Mouse (Mus musculus): ENCODE data around the gene Eaf2.
"Not testable (repeated sequence)": the region's sequence is repeated elsewhere in the genome, so short reads cannot be mapped to it uniquely, and the experiment has no call there.

Gene Eaf2

DNA sequence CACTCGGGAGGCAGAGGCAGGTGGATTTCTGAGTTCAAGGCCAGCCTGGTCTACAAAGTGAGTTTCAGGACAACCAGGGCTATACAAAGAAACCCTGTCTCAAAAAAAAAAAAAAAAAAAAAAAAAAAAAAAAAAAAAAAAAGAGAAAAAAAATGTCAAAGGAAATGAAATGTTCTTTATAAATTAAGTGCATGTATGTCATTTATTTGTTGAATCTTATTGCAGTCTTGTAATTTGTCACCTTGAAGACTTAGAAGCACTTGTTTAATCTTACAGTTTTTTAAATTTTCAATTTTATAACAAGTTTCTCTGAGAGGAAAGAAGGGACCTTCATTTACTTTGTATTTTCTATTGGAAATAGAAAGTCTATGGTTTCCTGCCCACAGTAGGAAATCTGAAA lies 27.9 kb downstream of the Eaf2 start:
- not testable (repeated sequence) for DNase-seq (ENCODE audit: low read depth, low spot score)

DNA sequence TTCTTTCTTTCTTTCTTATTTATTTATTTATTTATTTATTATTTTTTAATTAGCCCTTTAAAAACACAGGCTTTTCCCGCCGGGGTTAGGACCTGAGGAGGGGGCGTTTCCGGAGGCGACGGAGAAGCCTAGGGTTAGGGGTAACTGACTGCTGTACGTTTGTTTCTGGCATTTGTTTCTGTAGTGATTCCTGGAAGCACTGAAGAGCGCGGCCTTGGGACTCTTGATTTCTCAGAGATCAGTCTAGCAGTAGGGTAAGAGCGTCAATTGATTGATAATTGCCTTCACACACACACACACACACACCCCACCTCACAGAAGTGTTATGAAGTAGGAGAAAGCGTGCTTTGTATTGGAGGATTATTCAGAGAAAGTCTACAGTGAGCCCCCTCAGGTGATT lies 46.0 kb downstream of the Eaf2 start:
- DNase-seq (ENCODE audit: low read depth, low spot score), result no peak

GRCm38 (mm10) chr16:36828054-36828786 lies 46.6 kb downstream of the Eaf2 start, which contains the start of gene Iqcb1:
Gene Iqcb1, plus strand, starts transcription at chr16:36828385.
- DNase-seq (ENCODE audit: low read depth, low spot score), result peak; percentile 72

DNA sequence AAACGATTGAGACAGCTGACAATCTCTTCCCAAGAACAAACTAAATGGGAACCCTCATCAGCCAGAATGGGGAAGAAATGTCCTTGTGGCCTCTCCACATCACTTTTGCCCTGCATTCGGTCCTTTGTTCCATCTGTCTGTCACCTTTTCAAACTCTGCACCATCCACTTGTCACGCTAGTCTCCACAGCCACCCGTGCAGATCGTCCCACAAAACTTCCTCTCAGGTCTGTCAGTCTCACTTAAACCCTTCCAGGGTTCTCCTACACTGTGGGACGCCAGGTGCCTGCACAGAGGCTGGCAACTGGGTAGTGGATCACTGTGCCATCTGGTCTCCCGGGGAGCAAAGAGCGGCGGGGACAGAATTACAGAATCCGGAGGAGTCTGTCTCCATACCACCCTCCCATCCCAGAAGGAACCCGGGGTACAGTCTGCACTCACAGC lies 47.2 kb downstream of the Eaf2 start:
- DNase-seq (ENCODE audit: low read depth, low spot score), result no peak

GRCm38 (mm10) chr16:36821474-36821873 lies 53.3 kb downstream of the Eaf2 start:
- peak; percentile 43 for DNase-seq (ENCODE audit: low read depth, low spot score)

- DNase-seq (ENCODE audit: low read depth, low spot score), result no peak
Measured at GRCm38 (mm10) chr16:36820747-36821146, 54.1 kb downstream of the Eaf2 start.

DNA sequence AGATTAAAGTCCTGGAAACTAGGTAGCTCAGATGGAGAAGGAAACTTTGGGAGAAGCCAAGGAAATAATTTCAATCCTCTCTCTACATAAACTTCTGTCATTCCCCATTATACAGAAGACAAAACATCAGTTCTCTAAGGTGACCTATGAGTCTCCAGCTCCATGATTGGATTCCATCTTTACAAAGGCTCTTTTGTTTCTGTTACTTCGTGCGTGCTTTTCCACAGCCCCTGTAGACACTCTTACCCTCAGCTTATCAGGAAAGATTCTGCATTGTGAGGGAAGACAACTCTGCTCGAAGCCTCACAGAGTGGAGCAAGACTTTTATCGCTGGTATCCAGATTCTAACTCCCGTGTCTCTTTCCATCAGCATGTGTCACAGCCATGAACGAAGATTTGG lies 54.8 kb downstream of the Eaf2 start:
- no peak for DNase-seq (ENCODE audit: low read depth, low spot score)

DNA sequence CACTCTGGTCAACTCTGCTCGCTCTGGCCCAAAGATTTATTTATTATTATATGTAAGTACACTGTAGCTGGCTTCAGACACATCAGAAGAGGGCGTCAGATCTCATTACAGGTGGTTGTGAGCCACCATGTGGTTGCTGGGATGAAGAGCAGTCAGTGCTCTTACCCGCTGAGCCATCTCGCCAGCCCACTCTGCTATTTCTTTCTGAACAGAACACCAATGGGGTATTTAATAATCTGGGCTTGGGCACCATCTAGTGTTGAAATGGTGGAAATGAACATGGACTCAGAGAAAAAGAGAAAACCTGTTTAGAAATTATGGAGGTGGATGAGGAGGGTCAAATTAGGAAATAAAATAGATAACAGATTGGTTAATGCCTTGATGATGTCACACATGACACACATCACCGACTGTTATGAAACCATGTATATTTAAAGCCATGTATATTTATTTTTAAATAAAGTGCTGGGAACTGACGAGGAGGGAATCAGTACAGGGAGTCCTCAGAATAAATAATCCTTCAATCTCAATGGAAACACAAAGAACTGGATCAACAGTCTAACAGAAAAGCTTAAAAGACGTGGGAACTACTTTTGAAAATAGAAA lies 57.4 kb downstream of the Eaf2 start:
- DNase-seq (ENCODE audit: low read depth, low spot score), result peak; percentile 80

DNA sequence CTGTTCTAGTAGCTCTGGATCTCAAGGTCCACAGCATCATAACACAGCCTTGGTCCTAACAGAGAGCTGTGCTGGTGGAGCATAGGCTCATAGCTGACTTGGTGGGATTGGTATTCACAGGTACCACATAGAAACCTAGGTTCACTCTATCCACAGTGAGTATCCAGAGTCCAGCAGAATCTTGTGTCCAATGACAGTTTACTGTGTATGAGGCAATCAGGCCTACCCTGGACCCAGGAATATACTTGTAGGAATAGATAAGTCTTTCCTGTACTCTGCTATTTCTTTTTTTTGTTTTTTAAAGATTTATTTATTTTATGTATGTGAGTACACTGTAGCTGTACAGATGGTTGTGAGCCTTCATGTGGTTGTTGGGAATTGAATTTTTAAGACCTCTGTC lies 57.9 kb downstream of the Eaf2 start:
- DNase-seq (ENCODE audit: low read depth, low spot score), result no peak

- no peak for DNase-seq (ENCODE audit: low read depth, low spot score)
Measured at GRCm38 (mm10) chr16:36813680-36814079, 61.1 kb downstream of the Eaf2 start.

- DNase-seq (ENCODE audit: low read depth, low spot score), result no peak
Measured at GRCm38 (mm10) chr16:36808616-36809015, 66.2 kb downstream of the Eaf2 start.

DNA sequence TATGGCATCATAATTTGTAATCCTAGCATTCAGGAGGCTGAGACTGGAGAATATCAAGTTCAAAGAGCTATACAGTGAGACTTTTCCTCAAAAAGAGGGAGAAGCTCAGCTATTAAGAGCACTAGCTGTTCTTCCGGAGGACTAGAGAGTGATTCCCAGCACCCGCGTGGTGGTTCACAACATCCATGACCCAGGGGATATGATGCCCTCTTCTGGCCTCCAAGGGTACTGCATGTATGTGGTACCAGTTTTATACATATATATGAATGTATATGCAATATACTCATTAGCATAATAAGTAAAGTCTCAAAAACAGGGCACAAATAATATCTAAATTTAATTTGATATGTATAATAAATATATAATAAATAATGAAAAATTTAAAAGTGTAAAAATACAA lies 72.4 kb downstream of the Eaf2 start:
- no peak for DNase-seq (ENCODE audit: low read depth, low spot score)

GRCm38 (mm10) chr16:36798334-36798733 lies 76.5 kb downstream of the Eaf2 start:
- DNase-seq (ENCODE audit: low read depth, low spot score), result no peak

DNA sequence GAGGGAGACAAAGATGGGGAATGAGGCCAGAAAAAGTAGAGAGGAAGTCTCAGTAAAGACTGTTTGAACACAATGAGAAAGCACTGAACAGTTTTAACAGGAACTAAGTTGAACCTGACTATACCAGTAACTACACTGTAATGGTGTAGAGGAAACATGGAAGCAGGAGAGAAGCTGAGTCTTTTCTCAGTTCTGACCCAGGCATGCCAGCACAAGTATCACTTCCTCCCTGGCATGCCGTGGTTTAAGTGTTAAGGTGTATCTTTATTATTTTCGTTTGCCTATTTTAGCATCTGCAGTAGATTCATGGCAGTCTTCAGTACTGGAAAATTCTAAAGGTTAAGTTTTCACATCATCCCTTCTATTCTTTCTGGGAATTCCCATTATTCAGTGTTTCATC lies 79.8 kb downstream of the Eaf2 start:
- DNase-seq (ENCODE audit: low read depth, low spot score), result no peak

GRCm38 (mm10) chr16:36790166-36790565 lies 84.6 kb downstream of the Eaf2 start:
- no peak for DNase-seq (ENCODE audit: low read depth, low spot score)

GRCm38 (mm10) chr16:36786466-36786865 lies 88.3 kb downstream of the Eaf2 start:
- no peak for DNase-seq (ENCODE audit: low read depth, low spot score)

DNA sequence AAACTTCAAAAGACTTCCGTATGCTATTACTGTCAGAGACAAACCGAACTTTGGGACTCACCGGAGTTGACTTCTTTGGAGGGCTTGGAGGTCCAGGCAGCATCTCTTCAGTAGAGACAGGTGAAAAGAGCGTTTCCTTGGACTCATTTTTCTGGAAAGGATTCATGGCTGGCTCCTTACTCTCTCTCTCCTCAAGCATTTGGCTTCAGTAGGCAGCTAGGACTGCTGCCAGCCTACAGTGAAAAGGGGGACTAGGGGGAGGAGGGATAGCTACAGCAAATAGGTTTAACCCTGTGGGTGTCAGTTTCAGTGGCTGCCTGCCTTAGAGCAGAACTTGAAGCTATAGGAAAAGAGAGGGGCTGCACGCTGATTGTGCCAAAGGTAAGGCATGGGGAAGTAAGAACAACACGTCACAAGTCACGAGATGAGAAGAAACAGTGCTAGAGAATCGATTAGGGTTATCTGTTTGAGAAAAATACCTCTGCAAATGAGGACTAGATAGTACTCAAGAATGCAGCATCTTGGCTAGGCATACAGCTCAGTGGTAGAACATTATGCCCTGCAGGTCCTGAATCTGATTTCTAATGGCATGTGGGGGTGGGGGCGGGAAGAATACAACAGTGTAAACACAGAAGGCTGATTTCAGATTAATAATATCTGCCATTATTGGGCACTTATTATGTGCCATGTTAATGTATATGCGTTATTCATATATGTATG lies 90.0 kb downstream of the Eaf2 start, which contains the start of gene Slc15a2:
Gene Slc15a2 (minus strand): TSS at position 369 of the 720 bp plus-strand sequence.
- DNase-seq (ENCODE audit: low read depth, low spot score), result no peak

DNA sequence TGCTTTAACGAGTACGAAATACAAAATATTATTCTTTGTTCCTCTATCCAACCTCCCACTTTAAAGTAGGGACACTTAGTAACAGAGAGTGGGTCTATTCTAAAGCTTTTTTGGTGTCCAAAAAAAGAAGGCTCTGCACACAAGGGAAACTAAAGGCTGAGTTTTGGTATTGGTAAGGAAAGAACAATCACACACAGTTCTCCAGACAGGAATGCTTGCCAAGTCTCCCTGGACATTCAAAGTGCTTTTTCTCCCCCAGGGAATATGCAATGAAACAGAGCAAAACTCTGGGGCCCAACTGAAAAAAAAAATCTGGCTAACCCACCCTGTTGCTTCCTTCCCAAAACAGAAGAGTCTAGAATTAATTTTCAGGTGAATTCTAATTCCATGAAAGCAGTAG lies 90.7 kb downstream of the Eaf2 start:
- no peak for DNase-seq (ENCODE audit: low read depth, low spot score)

DNA sequence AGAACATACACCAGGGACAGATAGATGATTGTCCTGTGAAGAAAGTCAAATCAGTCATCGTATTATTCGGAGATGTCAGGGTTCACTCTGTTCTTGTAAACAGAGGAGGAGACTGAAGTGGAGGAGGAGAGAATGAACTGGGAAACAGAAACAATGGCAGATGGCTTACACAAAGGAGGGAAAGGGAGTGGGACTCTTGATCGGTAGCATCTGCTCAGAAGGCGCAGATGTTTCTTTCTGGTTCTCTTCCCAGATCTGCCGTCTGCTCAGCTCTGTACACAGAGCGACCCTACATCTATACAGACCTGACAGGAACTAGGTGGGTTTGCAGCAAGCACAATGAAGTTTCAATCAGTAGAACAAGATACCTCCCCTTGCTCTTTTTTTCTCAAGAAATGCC lies 99.1 kb downstream of the Eaf2 start:
- no peak for DNase-seq (ENCODE audit: low read depth, low spot score)

DNA sequence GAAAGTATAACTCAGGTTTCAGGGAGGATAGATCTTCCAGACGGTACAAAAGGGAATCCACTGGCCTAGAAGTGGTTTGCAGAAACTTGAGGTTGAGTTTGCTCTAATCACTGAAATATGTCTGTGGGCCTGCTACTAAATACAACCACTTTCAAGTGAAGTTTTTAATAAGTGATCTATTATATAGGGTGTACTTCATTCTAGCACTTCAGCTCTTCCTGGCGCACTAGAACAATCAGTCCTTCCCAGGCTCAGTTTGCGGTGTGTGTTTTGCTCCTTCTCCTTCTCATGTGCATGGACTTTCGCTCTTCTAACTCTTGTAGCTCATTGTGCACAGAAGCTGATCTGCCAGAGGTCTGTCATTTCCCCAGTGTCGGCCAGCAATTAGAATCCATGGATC lies 101.8 kb downstream of the Eaf2 start:
- DNase-seq (ENCODE audit: low read depth, low spot score), result no peak

DNA sequence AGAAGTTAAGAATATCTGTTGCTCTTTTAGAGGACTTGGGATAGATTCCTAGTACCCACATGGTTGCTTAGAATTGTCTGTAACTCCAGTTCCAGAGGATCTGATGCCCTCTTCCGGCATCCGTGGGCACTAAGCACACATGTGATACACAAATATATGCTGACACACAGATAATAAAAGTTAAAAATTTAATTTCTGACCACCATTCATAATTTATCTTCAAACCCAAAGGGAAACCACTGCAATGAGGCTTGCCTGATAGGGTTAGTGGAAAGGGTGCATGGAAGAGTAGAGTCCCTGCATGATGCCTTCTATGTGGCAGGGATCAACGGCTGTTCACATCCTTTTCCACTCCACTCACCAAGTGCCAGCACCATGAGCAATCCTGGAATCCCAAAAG lies 103.1 kb downstream of the Eaf2 start:
- DNase-seq (ENCODE audit: low read depth, low spot score), result no peak

- DNase-seq (ENCODE audit: low read depth, low spot score), result no peak
Measured at GRCm38 (mm10) chr16:36771244-36771643, 103.6 kb downstream of the Eaf2 start.

- DNase-seq (ENCODE audit: low read depth, low spot score), result no peak
Measured at GRCm38 (mm10) chr16:36770830-36771229, 104.0 kb downstream of the Eaf2 start.

Measured in forelimb bud, embryonic 11.5 days (tissue).